Mouse (Mus musculus) spleen, postnatal 14 days (tissue): ENCODE measurements around the gene Atl2.

Experiments used
- DNase-seq, 2 experiments: peaks; one replicate each; pipeline ENCODE4 v3.0.0; 2021 to 2022; ENCODE audit warnings: low spot score in 2 of 2

The Atl2 gene

DNA sequence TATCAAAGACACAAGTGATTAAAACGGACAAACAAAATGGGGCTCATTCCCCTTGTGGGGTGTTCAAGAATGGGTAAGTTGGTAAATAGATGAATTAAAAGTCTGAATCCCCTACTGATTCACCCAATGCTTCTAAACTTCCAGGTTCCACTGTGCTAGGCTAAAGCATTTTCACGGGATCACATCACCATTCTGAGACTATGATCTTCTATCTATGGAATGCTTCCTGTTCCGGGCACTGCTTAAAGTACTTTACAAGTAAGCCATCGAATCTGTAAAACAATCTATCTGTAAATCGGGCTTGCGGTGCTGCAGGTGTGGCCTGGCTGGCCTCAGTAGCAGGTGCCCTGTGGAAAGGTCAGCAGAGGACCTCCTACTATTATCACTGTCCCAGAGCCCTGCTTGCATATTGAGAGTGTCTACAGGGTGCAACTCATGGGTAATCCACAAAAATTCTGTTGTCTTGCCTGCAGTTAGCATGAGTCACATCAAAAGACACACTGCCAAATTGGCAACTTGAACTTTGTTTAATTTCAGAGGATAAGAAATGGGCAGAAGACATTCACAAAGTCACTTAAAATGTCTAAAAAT, 2.3 kb upstream of the Atl2 start:
- no peak for DNase-seq

DNA sequence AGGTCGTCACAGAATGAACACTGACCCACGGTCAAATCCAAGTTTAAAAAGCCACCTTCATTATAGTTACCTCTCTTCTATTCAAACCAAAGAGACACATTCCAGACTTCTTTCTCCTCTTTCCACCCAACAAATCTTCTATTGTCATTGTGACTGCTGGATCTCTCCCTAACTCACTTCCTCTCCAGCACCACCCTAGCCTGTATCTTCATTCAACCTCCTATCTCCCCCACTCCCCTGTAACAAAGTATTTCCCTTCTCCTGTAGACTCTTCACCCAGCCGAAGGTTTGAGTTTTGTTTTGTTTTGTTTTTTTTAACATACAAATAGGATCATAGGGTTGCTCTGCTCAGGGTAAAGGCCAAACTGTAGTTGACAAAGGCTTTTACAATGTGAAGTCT, 1.7 kb upstream of the Atl2 start:
- no peak for DNase-seq

DNA sequence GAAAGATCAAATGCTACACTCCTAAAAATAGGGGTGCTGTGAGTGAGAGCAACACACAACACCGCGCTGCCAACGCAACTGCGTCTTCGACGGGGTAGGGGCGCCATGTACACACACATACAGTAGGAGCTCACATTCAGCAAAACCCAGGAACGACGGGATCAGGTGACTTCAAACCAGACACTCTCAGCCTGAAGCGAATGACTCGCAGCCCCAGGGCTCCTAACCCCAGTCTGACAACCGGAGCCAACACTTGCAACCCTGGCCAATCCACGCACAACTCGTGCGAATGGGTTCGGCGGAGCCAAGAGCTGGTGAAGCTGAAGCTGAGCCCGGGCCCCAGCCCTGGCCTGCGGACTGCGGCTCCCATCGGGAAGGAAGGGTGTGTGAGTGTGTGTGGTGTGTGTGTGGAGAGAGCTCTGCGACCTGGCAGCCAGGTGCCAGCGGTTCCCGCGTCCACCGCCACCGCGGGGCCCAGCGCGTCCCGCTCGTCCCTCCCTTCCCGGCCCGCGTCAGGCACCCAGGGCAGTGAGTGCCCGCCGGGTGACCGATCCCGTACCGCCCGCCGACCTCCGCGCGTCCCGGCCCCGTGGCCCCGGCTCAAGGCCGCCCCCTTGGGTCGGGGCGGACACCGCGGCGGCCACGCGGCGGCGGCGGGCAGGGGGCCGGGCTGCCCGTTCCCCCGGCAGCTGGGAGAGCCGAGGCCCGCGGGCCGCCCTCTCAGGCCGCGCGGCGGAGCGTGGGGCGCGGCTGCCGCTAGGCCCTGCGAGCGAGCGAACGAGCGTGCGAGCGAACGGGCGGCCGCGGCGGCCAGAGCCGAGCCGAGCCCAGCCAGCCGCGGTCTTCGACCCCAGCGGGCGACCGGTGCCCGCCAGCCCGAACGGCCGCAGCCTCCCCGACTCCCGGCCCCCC, 696 bp downstream of the Atl2 start:
- DNase-seq: peak; percentile 32 to 42

DNA sequence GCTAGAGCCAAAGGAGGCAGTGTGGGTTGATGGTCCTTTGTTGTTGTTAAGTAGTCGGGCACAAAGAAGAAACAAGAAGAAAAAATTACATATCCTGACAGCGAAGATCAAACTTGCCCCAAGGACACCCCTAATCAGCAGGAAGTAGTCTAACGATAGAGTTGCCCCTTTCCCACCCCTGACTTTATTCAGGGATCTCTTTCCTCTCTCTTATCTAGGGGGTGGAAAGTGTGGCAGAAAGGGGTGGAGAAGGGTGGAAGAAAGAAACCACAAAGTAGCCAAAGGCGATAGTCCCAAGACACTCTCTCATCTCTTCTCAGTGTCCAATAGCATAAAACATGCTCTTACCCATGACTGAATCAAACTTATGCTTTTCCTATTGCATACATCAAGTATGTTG, 1.9 kb downstream of the Atl2 start:
- DNase-seq: no peak

DNA sequence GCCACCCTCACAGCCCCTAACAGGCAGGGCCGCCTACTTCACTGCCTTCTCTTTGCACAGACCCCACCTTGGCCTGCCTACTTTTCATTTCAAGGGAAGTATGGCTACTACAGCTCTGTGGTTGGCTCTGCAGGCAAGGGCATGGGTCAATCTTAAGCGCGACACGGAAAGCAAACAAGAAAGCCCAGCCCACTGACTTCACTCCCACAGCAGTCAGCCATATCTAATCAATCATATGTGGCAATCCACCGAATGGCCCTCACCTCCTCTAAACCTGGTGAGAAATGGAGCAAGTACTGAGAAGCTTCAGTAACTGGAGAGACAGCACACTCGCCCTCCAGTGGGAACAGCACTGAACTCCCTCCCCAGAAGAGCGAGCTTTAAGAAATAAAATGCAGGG, 4.0 kb downstream of the Atl2 start:
- no peak for DNase-seq

DNA sequence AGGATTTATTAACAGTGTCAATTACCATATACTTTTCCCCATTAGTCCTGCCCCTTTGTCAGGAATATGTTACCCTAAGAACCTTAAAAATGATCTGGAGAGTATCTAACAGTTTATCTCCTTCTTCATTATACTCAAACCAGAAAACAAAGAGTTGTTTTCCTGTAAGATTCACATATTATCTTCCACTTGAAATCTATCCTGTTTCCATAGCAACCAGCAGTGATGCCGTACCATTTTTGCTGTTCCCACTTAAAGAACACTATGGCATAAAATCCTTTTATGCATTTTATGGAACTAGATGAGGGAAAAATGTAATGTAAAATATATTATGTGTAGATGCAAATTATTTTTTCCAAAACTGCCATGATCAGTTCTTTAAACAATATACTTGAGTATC, 8.0 kb downstream of the Atl2 start:
- DNase-seq: no peak

DNA sequence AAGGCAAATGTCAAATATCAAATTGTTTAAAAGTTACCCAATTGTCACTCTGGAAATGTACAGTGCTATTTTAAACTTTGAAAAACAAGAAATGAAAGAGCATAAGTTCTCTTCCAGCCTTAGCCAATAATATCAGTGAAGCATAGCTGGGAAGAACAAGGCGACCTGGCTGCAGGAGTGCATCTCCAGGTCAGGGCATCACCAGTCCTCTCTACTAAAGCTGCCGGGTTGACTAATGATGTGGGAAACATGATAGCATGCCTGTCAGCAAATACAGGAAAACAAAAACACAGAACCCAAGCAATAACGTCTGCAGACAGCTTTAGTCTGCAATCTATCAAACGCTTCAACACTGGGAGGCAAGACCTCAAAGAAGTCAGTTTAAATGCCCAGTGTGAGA, 12.7 kb downstream of the Atl2 start:
- DNase-seq: no peak

DNA sequence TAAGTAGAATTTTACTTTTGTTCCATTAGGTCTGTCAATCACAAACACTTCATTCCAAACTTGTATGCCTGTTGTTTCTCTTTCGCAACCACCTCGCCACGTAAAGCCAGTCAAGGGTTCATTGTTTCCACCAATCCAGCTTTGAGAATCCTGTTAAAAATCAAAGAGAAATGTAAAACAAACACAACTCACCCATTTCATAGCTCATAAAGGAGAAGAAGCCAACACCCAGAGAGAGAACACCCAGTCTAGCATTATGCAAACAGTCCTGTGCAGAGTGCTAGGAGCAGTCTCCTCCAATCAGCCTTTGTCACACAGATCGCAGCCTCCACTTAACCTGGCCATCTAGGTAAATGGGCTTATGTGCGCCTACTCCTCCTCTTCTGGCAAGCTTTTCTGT, 30.9 kb downstream of the Atl2 start:
- no peak for DNase-seq

DNA sequence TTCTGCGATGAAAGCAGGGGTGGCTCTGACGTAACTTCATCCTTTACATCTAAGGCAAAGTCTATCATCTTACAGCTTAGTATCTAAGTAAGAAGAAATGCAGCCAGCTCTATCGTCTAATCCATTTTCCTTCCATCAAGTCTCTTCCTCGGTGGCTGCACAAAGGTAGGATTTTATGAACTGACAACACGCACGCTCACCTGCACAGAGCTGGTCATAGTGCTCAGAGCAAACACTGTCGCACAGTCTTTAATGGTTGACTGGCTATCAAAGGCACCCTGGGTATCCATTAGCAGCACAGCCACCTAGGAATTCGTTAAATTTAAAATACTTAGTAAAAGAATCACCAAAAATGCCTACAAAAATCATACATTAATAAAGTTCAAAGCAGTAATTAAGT, 31.4 kb downstream of the Atl2 start:
- no peak for DNase-seq

DNA sequence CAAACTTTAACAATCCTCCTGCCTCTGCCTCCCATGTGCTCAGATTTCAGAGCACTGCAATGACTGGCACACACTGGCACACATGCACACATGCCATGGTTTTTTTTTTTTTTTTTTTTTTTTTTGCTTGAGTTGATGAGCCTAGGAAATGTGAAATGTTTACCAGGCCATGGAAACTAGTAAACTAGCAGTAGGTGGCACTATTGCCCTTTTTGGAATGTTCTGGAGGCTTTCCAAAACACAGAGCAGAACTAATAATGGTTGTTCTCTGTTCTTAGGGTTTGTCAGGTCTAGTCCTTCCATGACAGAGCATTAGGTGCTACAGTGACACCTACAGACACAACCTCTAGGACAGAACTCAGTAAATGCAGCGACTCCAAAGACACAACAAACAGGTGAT, 33.9 kb downstream of the Atl2 start:
- no peak for DNase-seq

DNA sequence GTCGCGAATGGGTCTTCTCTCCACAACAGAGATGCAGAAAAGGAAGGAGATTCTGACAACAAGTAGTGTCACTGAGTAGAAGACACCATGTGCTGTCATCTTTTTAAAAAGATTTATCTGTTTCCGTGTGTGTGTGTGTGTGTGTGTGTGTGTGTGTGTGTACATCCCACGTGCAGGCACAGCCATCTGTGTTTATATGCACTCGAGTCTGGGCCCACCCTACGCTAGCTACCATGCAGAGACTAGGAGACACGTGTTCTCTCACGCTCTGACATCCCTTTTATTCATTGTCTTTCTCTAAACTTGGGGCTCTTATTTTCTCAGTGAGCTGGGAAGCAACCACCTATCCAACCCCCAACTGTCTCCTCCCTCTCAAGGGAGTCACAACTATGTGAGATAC, 40.4 kb downstream of the Atl2 start:
- no peak for DNase-seq

DNA sequence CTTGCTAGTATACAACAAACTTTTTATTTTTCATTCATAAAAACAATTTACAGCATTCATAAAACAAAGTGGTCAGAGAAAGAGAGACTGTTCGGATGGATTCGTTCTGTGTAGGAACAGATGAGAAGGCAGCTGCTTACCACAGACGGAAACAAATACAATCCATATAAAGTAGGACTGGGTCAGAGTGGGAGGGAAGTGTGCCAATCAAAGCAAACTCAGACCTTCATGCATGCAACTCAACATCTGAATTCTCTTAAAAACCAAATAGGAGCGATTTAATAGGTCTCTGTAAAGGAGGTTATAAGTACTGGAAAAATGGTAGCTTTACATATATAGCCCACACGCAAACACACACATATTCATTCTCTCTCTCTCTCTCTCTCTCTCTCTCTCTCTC, 47.5 kb downstream of the Atl2 start:
- no peak for DNase-seq

DNA sequence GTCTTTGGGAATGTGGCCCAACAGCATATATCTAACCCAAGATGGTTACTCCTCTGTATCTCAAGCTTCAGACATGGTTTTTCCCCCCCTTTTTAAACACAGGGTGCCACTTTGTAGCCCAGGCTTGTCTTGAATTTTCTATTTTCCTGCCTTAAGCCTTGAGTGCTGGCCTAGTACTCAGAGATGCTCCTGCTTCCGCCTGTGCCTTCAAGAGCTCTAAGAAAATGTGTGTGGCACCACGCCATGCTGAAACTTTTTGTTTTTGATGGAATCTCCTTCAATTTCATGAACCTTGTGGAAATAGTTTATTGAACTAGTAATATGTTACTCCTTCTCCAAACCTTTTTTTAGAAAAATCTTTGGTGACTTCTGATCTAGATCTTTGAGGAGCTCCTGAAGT, 49.7 kb downstream of the Atl2 start:
- DNase-seq: no peak

DNA sequence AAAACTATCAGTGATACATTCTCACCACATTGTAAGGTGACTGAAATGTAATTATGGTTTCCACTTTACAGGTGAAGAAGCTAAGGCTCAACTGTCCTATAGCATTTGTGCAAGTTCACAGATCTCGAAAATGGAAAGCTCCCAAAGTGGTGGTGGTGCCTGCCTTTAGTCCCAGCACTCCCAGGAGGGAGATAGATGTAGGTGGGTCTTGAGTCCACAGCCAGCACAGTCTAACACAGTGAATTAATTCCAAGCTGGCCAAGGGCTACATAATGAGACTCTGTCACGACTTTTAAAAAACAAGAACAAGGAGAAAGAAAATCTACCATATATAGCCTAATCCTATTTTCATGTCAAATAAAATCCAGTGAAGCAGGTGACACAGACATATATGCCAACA, 50.2 kb downstream of the Atl2 start:
- no peak for DNase-seq

DNA sequence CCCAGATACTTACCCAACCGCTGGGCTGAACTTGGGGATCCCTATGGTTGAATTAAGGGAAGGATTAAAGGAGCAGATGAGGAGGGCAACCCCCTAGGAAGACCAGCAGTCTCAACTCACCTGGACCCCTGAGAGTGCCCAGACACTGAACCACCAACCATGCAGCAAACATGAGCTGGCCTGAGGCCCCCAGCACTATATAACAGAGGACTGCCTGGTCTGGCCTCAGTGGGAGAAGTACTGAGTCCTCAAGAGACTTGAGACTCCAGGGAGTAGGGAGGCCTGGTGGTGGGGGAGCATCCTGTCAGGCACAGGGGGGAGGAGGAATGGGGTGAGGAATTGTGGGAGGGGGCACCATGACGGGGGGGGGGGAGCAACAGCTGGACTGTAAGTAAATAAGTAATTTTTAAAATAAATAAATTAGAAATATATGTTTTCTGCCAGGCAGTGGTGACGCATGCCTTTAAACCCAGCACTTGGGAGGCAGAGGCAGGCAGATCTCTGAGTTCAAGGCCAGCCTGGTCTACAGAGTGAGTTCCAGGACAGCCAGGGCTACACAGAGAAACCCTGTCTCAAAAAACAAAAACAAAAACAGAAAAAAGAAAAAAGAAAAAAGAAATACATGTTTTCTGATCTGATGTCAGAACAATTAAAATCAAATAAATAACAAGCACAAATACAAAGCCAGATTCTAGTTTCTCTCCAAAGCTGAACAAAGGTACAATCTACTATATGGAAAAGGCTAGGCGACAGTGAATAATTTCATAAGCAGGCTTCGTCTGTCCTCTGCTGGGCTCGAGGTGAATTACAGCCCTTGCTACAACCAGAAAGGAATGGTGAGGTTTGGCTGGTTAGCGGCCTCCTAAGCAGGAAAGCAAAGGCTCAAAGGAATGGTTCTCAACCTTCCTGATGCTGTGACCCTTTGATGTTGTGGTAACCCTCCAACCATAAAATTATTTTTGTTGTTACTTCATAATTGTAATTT, 55.4 kb downstream of the Atl2 start:
- DNase-seq: peak in 1 of 2 experiments; percentile 14

DNA sequence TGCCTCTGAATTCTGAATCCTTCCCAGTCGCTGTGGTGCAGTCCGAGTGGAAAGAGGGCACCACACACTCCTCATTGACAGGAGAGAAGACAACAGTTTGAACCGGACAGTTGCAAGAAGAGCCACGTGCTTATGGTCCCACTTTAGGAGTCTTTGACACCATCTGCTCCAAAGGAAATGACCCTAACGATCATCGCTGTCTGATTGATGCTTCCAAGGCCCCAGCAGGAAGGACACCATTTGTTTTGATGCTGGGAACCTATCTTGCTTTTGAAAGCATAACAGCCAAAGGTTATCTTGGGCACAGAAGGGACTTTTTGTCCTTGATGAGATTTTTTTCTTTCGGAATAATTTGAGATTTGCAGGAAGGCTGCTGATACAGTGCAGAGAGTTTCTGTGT, 58.9 kb downstream of the Atl2 start:
- no peak for DNase-seq

DNA sequence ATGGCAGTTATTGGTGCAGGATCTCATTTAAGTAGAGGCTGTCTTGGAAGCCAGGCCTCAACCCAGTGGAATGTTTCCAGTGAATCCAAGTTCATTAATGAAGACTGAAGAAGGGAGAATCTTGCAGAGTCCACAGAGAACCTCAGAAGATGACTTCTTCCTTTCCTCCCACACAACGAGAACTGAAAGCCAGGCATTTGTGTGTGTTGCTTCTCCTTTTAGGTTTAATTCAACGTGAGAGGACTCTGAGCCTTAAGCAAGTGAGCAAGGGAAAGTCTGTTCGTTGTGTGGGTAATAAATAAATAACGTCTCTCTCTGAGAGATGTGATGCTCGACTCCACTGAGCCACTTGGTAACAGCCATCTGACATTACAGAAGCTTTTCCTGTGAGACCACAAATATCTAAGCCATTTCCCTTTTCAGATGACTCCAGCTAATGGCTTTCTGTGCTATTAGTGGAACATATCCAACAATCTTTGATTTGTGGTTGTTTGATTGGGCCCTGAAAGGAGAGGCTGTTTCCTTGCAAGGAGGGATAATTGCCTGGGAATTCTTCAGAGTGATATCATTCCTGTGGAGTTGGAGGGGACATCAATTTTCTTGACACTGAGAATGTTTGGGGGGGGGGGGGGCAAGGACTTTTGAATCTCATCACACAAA, 60.1 kb downstream of the Atl2 start:
- DNase-seq: no peak

DNA sequence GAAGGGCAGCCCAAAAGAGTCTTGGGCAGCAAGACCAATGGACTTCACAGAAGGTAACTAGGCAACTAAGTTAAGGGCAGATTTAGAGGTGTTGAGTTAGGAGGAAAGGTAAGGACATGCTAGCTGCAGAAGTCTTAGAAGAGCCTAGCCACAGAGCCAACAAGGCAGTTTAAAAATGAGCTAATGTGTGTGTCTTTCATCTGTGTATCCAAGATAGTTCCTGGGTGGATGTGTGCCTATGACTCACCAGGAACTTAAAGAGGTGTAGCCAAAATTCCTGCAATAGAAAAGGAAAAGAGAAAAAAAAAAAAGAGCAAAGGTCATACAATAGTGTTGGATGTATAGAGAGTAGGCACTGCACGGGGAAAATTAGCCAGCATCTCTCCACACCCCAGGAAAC, 63.6 kb downstream of the Atl2 start:
- no peak for DNase-seq

DNA sequence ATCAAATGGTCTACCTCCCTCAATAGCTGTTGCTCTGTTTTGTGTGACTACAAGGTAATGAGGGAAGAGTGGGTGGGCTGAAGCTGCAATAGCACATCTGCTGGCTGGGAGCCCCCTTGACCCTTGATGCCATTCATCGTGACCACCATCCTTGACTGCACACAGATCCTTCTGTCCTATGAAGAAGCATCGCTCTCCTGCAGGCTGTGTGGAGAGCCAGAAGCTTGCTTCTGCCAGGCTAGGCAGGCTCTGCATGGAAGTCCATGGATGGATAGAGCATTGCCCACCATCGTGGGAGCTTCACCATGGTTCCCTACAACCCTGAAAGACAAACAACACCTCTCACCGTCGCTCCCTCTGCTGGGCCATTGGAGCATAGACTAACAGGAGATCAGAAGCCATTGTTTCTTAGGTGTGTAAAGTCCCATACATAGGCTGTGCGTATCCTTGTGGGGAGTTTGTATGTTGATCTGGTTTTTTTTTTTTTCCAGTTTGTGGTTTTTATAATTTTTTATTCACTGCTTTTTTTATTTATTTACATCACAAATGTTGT, 69.4 kb downstream of the Atl2 start:
- DNase-seq: no peak

DNA sequence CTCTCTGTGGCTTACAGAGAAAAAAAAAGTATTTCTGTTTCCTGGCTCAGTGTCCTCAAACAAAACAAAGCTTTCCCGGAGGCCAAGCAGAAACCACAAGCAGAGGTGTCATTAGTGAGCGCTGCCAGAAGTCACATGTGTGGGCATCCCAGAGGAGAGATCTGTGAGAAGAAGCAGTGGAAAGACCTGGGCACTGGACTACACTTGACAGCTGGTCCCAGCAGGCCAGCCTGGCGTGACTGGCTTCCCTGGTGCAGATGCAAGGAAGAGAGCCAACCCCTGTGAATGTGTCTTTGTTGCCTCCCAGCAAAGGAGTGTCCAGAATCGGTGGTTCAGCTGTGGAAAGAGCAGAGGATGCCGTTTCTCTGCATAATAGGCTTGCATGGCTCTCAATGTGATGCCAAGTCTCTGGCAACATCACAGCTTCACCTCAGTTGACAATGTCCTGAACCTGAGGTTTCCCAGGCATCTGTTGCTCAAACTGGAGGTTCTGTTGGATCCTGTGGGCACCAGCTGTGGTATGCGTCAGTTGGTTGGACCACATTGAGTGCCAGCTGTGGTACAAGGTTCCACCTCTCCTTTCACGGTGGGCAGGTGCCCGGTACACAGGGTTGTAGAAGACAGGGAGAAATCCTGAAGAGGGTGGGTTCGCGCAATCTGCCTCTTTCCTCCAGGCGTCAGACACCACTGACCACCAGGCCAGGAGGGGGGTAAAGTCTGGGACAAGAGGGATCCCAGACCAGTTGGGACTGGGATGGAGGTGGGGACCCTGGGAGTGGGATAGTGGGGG, 70.5 kb downstream of the Atl2 start:
- no peak for DNase-seq

DNA sequence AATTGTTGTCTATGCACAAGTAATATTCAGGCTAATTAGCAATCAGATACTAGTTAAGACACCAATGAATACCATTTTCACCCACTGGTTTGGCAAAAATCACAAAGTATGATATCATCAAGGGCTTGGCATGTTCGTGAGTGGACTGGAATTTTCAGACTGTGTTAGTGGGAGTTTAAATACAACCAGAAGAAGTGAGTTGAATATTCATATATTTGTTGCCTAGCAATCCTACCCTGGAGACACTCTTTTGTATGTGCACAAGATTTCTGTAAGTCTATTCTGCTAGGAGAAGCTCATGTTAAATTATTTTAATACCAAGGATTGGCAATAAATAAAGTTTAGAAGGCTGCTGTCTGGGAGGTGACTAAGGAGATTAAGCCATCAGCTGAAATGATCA, 71.5 kb downstream of the Atl2 start:
- DNase-seq: no peak
